ENCODE assay signal across 8 mouse cellular contexts in genomic region chrX:38084226-38084625, GRCm38 (mm10). TPM values are rescaled to one million over a fixed set of nuclear protein-coding genes. Genes with fewer than 3 reads are reported as not detected.
DNase-seq lines count a peak whose midpoint lies in the region; ATAC-seq lines count a peak whose summit lies in the region.
"Had no signal": no experiment of that assay in that cellular context is flagged by ENCODE, and none has a peak within 500 bp of the region (broad histone marks: within the 10 kb centered on the region; RNA-seq: fewer than 3 reads in every experiment).

No protein-coding gene starts in this region.

- no peaks in the 10 kb centered on the region for H3K36me3 ChIP-seq in neural tube, embryonic 15.5 days

- no peak for ATAC-seq in neural tube, embryonic 15.5 days (ENCODE audit: low FRiP score)

- peak; percentile 40 for DNase-seq in neural tube, embryonic 10.5 days (ENCODE audit: extremely low spot score, low spot score)
- peak; percentile 52 for DNase-seq in adrenal gland, adult 2 months
- DNase-seq in embryo, embryonic 11.5 days (ENCODE audit: low read depth, low spot score): peak; percentile 16
- peak; percentile 30 to 76 for DNase-seq in kidney, postnatal 36 days
- DNase-seq in lung, postnatal 14 days: peak; percentile 46
- DNase-seq in right cerebral cortex, postnatal 4 days: peak; percentile 74

- H3K27ac ChIP-seq in neural tube, embryonic 15.5 days (replicated peaks): no peak overlapping the region

- no peaks in the 10 kb centered on the region for H3K4me1 ChIP-seq in neural tube, embryonic 15.5 days

- no peak overlapping the region for H3K9ac ChIP-seq in neural tube, embryonic 15.5 days (replicated peaks)

- no peaks in the 10 kb centered on the region for H3K27me3 ChIP-seq in neural tube, embryonic 15.5 days (replicated peaks)

- no peak overlapping the region for H3K4me2 ChIP-seq in neural tube, embryonic 15.5 days

- 24% methylated on average over 12 of the region's 12 CpGs for WGBS in neural tube, embryonic 15.5 days

- H3K4me3 ChIP-seq in neural tube, embryonic 15.5 days (replicated peaks): no peak overlapping the region

- no peaks in the 10 kb centered on the region for H3K9me3 ChIP-seq in neural tube, embryonic 15.5 days (replicated peaks)

RNA-seq across cellular contexts. Expression of gene Rhox11, which starts 0.7 kb away (rescaled TPM):
- not detected in 2 replicates for polyA plus RNA-seq in neural tube, embryonic 15.5 days (2015; fragmentation: Nextera tagmentation; extraction: Ambion mirVana)
- not detected for total RNA-seq in adrenal gland, adult 2 months (2021)
- not detected in 2 replicates for polyA plus RNA-seq in adrenal gland, adult 2 months (2012; rRNA removed)
- polyA plus RNA-seq: gonadal fat pad, adult 2 months had no signal

RNA-seq across cellular contexts. Expression of gene Rhox10, which starts 18.0 kb away (rescaled TPM):
- polyA plus RNA-seq in neural tube, embryonic 15.5 days (2015; fragmentation: Nextera tagmentation; extraction: Ambion mirVana): not detected in 2 replicates
- not detected for total RNA-seq in adrenal gland, adult 2 months (2021)
- polyA plus RNA-seq in adrenal gland, adult 2 months (2012; rRNA removed): not detected in 2 replicates
- polyA plus RNA-seq: gonadal fat pad, adult 2 months had no signal

RNA-seq across cellular contexts. Expression of gene Rhox12, which starts 26.5 kb away (rescaled TPM):
- polyA plus RNA-seq in neural tube, embryonic 15.5 days (2015; fragmentation: Nextera tagmentation; extraction: Ambion mirVana): not detected in 2 replicates
- total RNA-seq in adrenal gland, adult 2 months (2021): not detected
- polyA plus RNA-seq in adrenal gland, adult 2 months (2012; rRNA removed): not detected in 2 replicates
- polyA plus RNA-seq: gonadal fat pad, adult 2 months had no signal

RNA-seq across cellular contexts. Expression of gene Rhox13, which starts 36.8 kb away (rescaled TPM):
- not detected in 2 replicates for polyA plus RNA-seq in neural tube, embryonic 15.5 days (2015; fragmentation: Nextera tagmentation; extraction: Ambion mirVana)
- total RNA-seq in adrenal gland, adult 2 months (2021): not detected
- not detected in 2 replicates for polyA plus RNA-seq in adrenal gland, adult 2 months (2012; rRNA removed)
- polyA plus RNA-seq: gonadal fat pad, adult 2 months had no signal

RNA-seq across cellular contexts. Expression of gene Btg1-ps2, which starts 41.3 kb away (rescaled TPM):
- not detected in 2 replicates for polyA plus RNA-seq in neural tube, embryonic 15.5 days (2015; fragmentation: Nextera tagmentation; extraction: Ambion mirVana)
- not detected for total RNA-seq in adrenal gland, adult 2 months (2021)
- 0.51 TPM in 1 of 2 replicates, not detected in the other for polyA plus RNA-seq in adrenal gland, adult 2 months (2012; rRNA removed)
- polyA plus RNA-seq: gonadal fat pad, adult 2 months had no signal

Comparison
In these comparisons a context has a peak if more than half of its experiments do, and no peak if none do; other contexts are left out.
1. DNase-seq: peak in every context shown above with its lines; median percentile 74 in right cerebral cortex, postnatal 4 days; 53 in kidney, postnatal 36 days; 52 in adrenal gland, adult 2 months; 46 in lung, postnatal 14 days; 40 in neural tube, embryonic 10.5 days; 16 in embryo, embryonic 11.5 days.